Mouse (Mus musculus) kidney, embryonic 16.5 days (tissue): ENCODE results near the gene Gfra4. TPM values are rescaled to one million over a fixed set of nuclear protein-coding genes. Genes with fewer than 3 reads are reported as not detected.

ENCODE experiments used
- ATAC-seq: fragments of 200-750 bp; cut with Nextera tagmentation; 2 replicates; pipeline ENCODE4 v1.8.0; 2017; ENCODE audit warnings: moderate TSS enrichment; ENCODE audit not compliant: low FRiP score, low TSS enrichment
- H3K27ac ChIP-seq: fragments of 300-500 bp; sonication (generic); 2 replicates; pipeline ENCODE4 v1.5.1; 2014; ENCODE audit warnings: low read length
- H3K27me3 ChIP-seq: fragments of 300-500 bp; sonication (generic); 2 replicates; pipeline ENCODE4 v1.6.1; 2014; ENCODE audit warnings: low read length, control low read depth, mixed read lengths; ENCODE audit not compliant: insufficient read depth
- H3K36me3 ChIP-seq: fragments of 300-500 bp; sonication (generic); 2 replicates; pipeline ENCODE4 v1.6.1; 2014; ENCODE audit warnings: low read length, control low read depth, mixed read lengths; ENCODE audit not compliant: insufficient read depth
- H3K4me1 ChIP-seq: fragments of 300-500 bp; sonication (generic); 2 replicates; pipeline ENCODE4 v1.6.1; 2014; ENCODE audit warnings: low read length, control low read depth, mixed read lengths; ENCODE audit not compliant: insufficient read depth
- H3K4me2 ChIP-seq: fragments of 300-500 bp; sonication (generic); replicated peaks from 2 replicates; pipeline ENCODE4 v1.6.1; 2014; ENCODE audit warnings: low read depth, low read length
- H3K4me3 ChIP-seq: fragments of 300-500 bp; sonication (generic); 2 replicates; pipeline ENCODE4 v1.5.1; 2014; ENCODE audit warnings: mild to moderate bottlenecking, low read length
- H3K9ac ChIP-seq: fragments of 300-500 bp; sonication (generic); replicated peaks from 2 replicates; pipeline ENCODE4 v1.6.1; 2014; ENCODE audit warnings: low read length
- H3K9me3 ChIP-seq: fragments of 300-500 bp; sonication (generic); 2 replicates; pipeline ENCODE4 v1.6.1; 2016; ENCODE audit warnings: low read length, control low read depth
- WGBS: fragments of 180-500 bp; shearing (Covaris S2); extraction: QIAGEN DNeasy Blood & Tissue Kit; methylation state at CpG from one replicate; pipeline ENCODE4 v1.1.7; 2014; 5-methylcytosine and 5-hydroxymethylcytosine counted together
- polyA plus RNA-seq: library from polyadenylated mRNA; unstranded; fragments of >200 nt; fragmentation: Nextera tagmentation; extraction: Ambion mirVana; gene quantifications from 2 replicates; pipeline ENCODE4 v1.2.1, GENCODE M21; 2015

Gene Gfra4
- polyA plus RNA-seq, 1 experiment from 2014 or later, result 17.3 TPM

DNA sequence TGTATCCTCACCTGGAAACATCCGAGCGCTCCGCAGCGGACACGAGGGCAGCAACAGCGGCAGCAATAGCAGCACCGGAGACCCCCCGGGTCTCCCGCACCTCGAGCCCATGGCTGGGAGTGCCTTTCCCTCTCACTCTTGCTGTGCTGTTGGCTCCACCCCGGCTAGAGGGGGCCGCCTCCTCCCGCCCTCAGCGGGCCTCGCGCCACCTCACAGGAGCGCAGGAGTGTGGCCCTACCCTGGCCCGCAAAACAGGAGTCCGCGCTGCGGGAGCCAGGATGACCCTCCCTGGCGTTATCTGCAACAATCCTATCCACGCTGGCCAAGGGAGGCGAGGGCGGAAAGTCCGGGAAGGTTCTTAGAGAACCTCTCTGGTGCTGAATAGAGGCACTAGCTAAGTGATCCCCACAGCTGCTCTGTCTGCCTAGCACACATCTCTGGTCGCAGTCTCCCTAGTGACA is 20.5 kb upstream of the Gfra4 start, which contains the start of gene Adam33:
Gene Adam33 (minus strand): TSS at position 411 of the 461 bp plus-strand sequence.
- Histone ChIP-seq H3K9me3 (no peaks in the 10 kb centered on the region), H3K27me3 (peaks cover 23% of the 10 kb centered on the region), H3K9ac (peak within 1 kb of the TSS; percentile 53; the same call in 1 of the 2 replicates), H3K27ac (no peak within 1 kb of the TSS), H3K4me2 (peak within 1 kb of the TSS; percentile 58), H3K4me3 (peak within 1 kb of the TSS; percentile 34), H3K4me1 (peaks cover 32% of the 10 kb centered on the region), H3K36me3 (no peaks in the 10 kb centered on the region)
- peak; percentile 54; the same call in 1 of the 2 replicates for ATAC-seq
- 3% methylated on average over 22 of the region's 27 CpGs for WGBS

DNA sequence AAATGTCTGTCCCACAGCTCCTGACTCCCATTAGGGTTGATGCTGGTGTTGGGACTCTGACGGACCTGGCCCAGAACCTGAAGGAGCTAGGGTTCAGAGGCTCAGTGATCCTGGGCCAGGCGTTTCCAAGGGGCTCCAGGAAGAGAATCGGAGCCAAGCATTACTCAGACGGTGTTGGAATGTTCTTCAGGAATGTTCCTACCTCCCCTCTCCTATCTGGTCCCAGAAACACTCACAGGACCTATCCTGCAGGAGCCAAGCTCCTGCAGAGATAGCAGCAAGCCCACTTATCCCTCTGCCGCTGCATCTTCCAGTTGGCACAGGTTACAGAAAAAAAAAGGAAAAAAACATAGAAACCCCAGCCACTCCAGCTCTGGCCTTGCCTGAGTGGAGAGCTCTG is 18.7 kb upstream of the Gfra4 start:
- no peaks in the 10 kb centered on the region for H3K9me3 ChIP-seq
- peaks cover 25% of the 10 kb centered on the region for H3K27me3 ChIP-seq
- peaks cover 32% of the 10 kb centered on the region for H3K4me1 ChIP-seq
- ATAC-seq, result no peak
- H3K9ac ChIP-seq, result no peak overlapping the region
- H3K4me2 ChIP-seq, result no peak overlapping the region
- no peak overlapping the region for H3K27ac ChIP-seq
- WGBS, result 67% methylated on average over 5 of the region's 5 CpGs
- H3K36me3 ChIP-seq, result no peaks in the 10 kb centered on the region
- H3K4me3 ChIP-seq, result no peak overlapping the region

DNA sequence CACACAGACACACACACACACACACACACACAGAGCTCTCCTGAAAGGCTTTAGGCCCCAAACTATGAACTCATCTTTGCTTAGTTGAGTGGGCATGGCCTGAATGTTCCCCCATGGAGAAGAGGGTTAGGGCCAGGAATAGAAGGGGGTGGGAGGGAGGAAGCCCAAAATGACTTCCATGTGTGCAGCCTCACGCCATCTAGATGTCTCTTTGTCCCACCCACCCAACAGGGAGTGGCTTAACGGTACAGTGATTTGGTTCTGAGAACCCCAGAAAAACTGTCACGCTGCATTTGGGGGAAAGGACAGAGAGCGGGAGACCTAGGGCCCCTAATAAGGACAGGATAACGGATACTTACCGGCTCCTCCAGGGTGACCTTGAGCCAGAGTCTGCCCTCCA is 17.9 kb upstream of the Gfra4 start:
- Histone ChIP-seq H3K9me3 (no peaks in the 10 kb centered on the region), H3K27me3 (peaks cover 30% of the 10 kb centered on the region), H3K4me3 (no peak overlapping the region), H3K4me2 (no peak overlapping the region), H3K4me1 (peaks cover 37% of the 10 kb centered on the region), H3K36me3 (no peaks in the 10 kb centered on the region), H3K27ac (no peak overlapping the region), H3K9ac (no peak overlapping the region)
- WGBS, result 50% methylated on average over 6 of the region's 6 CpGs
- no peak for ATAC-seq

- H3K27ac ChIP-seq, result 0 out of 2 replicates have a peak overlapping the region, but pooled peaks have one; percentile 9
Observed at GRCm38 (mm10) chr2:131059781-131060540, 17.1 kb upstream of the Gfra4 start.

GRCm38 (mm10) chr2:131059377-131059776 is 16.5 kb upstream of the Gfra4 start:
- H3K4me2 ChIP-seq, result no peak overlapping the region
- peaks cover 43% of the 10 kb centered on the region for H3K4me1 ChIP-seq
- 46% methylated on average over 1 of the region's 1 CpGs for WGBS
- ATAC-seq, result no peak
- H3K27ac ChIP-seq, result no peak overlapping the region
- no peaks in the 10 kb centered on the region for H3K36me3 ChIP-seq
- no peaks in the 10 kb centered on the region for H3K9me3 ChIP-seq
- no peak overlapping the region for H3K4me3 ChIP-seq
- H3K9ac ChIP-seq, result no peak overlapping the region
- peaks cover 41% of the 10 kb centered on the region for H3K27me3 ChIP-seq

More at GRCm38 (mm10) chr2:131059781-131060540, 17.1 kb upstream of the Gfra4 start:
- ATAC-seq, result peak; percentile 16; the same call in 1 of the 2 replicates
- Histone ChIP-seq H3K36me3 (no peaks in the 10 kb centered on the region), H3K4me2 (no peak overlapping the region), H3K4me1 (peaks cover 41% of the 10 kb centered on the region), H3K27me3 (peaks cover 38% of the 10 kb centered on the region), H3K9ac (no peak overlapping the region), H3K4me3 (no peak overlapping the region), H3K9me3 (no peaks in the 10 kb centered on the region)
- 35% methylated on average over 9 of the region's 9 CpGs for WGBS

GRCm38 (mm10) chr2:131058672-131059071 is 15.8 kb upstream of the Gfra4 start:
- peaks cover 50% of the 10 kb centered on the region for H3K4me1 ChIP-seq
- ATAC-seq, result no peak
- H3K36me3 ChIP-seq, result no peaks in the 10 kb centered on the region
- no peak overlapping the region for H3K4me2 ChIP-seq
- no peaks in the 10 kb centered on the region for H3K9me3 ChIP-seq
- no peak overlapping the region for H3K9ac ChIP-seq
- no peak overlapping the region for H3K27ac ChIP-seq
- H3K27me3 ChIP-seq, result peaks cover 45% of the 10 kb centered on the region
- WGBS, result 84% methylated on average over 8 of the region's 8 CpGs
- no peak overlapping the region for H3K4me3 ChIP-seq

- Histone ChIP-seq H3K4me2 (peak overlapping the region; percentile 17; the same call in 1 of the 2 replicates), H3K4me3 (no peak overlapping the region)
Observed at GRCm38 (mm10) chr2:131056191-131056590, 13.3 kb upstream of the Gfra4 start.

GRCm38 (mm10) chr2:131055631-131056030 is 12.7 kb upstream of the Gfra4 start:
- Histone ChIP-seq H3K27ac (no peak overlapping the region), H3K27me3 (peaks cover 49% of the 10 kb centered on the region), H3K36me3 (no peaks in the 10 kb centered on the region), H3K9ac (no peak overlapping the region), H3K4me1 (peaks cover 40% of the 10 kb centered on the region), H3K4me3 (no peak overlapping the region), H3K9me3 (no peaks in the 10 kb centered on the region), H3K4me2 (peak overlapping the region; percentile 17; the same call in 1 of the 2 replicates)
- no peak for ATAC-seq
- WGBS, result 4% methylated on average over 10 of the region's 10 CpGs

More at GRCm38 (mm10) chr2:131056191-131056590, 13.3 kb upstream of the Gfra4 start:
- H3K9me3 ChIP-seq, result no peaks in the 10 kb centered on the region
- H3K4me1 ChIP-seq, result peaks cover 46% of the 10 kb centered on the region
- 2% methylated on average over 10 of the region's 10 CpGs for WGBS
- H3K36me3 ChIP-seq, result no peaks in the 10 kb centered on the region
- no peak overlapping the region for H3K27ac ChIP-seq
- ATAC-seq, result no peak
- peaks cover 45% of the 10 kb centered on the region for H3K27me3 ChIP-seq
- no peak overlapping the region for H3K9ac ChIP-seq

GRCm38 (mm10) chr2:131054646-131055264 is 11.9 kb upstream of the Gfra4 start:
- 6% methylated on average over 21 of the region's 21 CpGs for WGBS

More at GRCm38 (mm10) chr2:131054646-131055264, 11.9 kb upstream of the Gfra4 start:
- ATAC-seq, result no peak
- Histone ChIP-seq H3K4me2 (peak overlapping the region; percentile 49), H3K9me3 (no peaks in the 10 kb centered on the region), H3K27me3 (peaks cover 49% of the 10 kb centered on the region), H3K4me1 (peaks cover 31% of the 10 kb centered on the region), H3K4me3 (peak overlapping the region; percentile 28), H3K9ac (no peak overlapping the region; the same call in 1 of the 2 replicates), H3K36me3 (no peaks in the 10 kb centered on the region), H3K27ac (no peak overlapping the region)
